Mouse (Mus musculus): Measurements from ENCODE around the gene Ndufaf3.

DNA sequence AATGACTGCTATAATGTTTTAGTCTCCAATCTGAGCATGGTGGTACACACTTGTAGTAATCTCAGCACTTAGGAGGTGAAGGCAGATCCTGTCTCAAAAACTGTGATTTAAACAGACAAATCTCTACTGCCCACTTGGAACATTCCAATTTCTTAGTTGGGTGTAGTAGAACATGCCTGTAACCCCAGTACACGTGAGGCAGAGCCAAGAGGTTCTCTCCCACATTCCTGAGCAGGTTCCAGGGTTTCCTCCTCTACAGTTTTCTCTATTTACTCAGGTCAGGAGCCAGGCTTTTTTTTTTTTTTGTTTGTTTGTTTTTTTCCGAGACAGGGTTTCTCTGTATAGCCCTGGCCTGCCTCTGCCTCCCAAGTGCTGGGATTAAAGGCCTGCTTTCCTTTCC lies 32.8 kb upstream of the Ndufaf3 start:
- no peak for TF ChIP-seq POLR2A (IDR thresholded peaks at IDR 0.05; ENCODE audit: borderline replicate concordance, insufficient read depth, low read length)
- TF ChIP-seq CTCF (IDR thresholded peaks at IDR 0.05; ENCODE audit: borderline replicate concordance, insufficient read depth, low read depth, low read length) = no peak

Measured in cerebellum, adult 2 months (tissue).